Mouse (Mus musculus) heart, postnatal 14 days (tissue): ENCODE measurements around the gene Chd4. TPM values are rescaled to one million over a fixed set of nuclear protein-coding genes. Genes with fewer than 3 reads are reported as not detected.
"Not testable (repeated sequence)": the region's sequence is repeated elsewhere in the genome, so short reads cannot be mapped to it uniquely, and the experiment has no call there.

Experiments
- DNase-seq, 2 experiments: peaks; one replicate each; pipeline ENCODE4 v3.0.0; 2021 to 2022
- intact Hi-C: fragments of 180-260 bp; cut with DNase I; formaldehyde crosslinking; loops from one replicate; pipeline ENCODE4 v1.15.1; 2025
- total RNA-seq, 2 experiments: library from RNA; stranded (reverse); gene quantifications; 2 replicates each; pipeline ENCODE4 v1.2.3; 2021

The Chd4 gene
- total RNA-seq, 2 experiments from 2014 or later: 141 to 145 TPM

- intact Hi-C loops: no loop called here
Observed at GRCm38 (mm10) chr6:125154550-125154949, 58.8 kb downstream of the Chd4 start.

GRCm38 (mm10) chr6:125155262-125155661 is 59.5 kb downstream of the Chd4 start:
- no peak for DNase-seq
- intact Hi-C loops: no loop called here

More at GRCm38 (mm10) chr6:125154550-125154949, 58.8 kb downstream of the Chd4 start:
- no peak for DNase-seq

DNA sequence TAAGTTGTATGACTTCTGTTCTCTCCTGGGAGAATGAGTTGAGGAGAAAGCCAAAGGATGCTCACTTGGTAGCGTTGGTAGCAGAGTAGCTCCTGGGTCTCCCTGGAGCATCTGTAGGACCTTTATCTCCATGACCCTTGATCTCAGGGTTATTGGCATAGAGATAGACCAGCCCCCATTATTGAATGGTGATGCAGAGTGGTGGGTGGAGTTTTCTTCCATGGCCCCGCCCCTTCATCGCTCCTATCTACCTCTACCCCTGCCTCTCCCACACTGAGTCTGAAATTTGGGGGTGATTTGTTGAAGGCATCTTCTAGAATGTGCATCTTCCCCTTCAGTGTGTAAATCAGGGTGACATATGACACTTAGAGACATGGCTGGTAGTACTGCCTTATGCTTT is 60.7 kb downstream of the Chd4 start:
- intact Hi-C loops: no loop called here
- DNase-seq: no peak

GRCm38 (mm10) chr6:125156903-125157614 is 61.3 kb downstream of the Chd4 start:
- intact Hi-C loops: no loop called here
- DNase-seq: no peak

DNA sequence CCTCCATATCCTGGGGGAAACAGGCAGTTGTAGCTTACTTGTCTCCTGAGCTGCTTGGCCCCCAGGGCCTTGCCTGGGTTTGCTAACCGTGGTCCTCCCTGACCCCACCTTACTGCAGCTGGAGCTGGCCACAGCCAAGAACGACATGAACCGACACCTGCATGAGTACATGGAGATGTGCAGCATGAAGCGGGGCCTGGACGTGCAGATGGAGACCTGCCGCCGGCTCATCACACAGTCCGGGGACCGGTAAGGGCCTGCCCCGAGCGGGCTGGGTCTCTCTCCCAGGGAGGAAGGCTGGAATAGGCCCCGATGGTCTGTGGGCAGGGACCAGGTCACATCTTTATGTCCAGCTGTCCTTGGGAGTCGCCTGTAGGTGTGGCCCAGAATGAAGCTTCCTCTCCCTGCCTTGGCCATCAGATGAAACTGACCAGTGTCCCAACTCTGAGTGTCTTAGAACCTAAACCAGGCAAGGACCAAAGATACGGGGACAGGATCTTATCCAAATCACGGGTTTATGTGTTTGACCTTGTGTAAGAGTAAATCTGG is 63.2 kb downstream of the Chd4 start:
- intact Hi-C loops: no loop called here
- DNase-seq: no peak

- no peak for DNase-seq
- intact Hi-C loops: loop anchor here (1.0 kb wide), 1 partner anchor 8 kb away; no protein-coding TSS in a partner anchor
Observed at GRCm38 (mm10) chr6:125159773-125160557, 64.2 kb downstream of the Chd4 start.

GRCm38 (mm10) chr6:125160558-125160853 is 64.7 kb downstream of the Chd4 start:
- intact Hi-C loops: loop anchor here (1.0 kb wide), 1 partner anchor 8 kb away; no protein-coding TSS in a partner anchor
- DNase-seq: no peak

- DNase-seq: peak; percentile 77 to 81
- intact Hi-C loops: loop anchor here (1.0 kb wide), 1 partner anchor 9 kb away; no protein-coding TSS in a partner anchor
Observed at GRCm38 (mm10) chr6:125160854-125161760, 65.3 kb downstream of the Chd4 start.

- DNase-seq: peak; percentile 72 to 80
- intact Hi-C loops: loop anchor here (2.0 kb wide), 1 partner anchor 109 kb away; no protein-coding TSS in a partner anchor
Observed at GRCm38 (mm10) chr6:125161971-125162370, 66.2 kb downstream of the Chd4 start.

- not testable (repeated sequence) for DNase-seq
- intact Hi-C loops: loop anchor here (2.0 kb wide), 1 partner anchor 108 kb away; no protein-coding TSS in a partner anchor
Observed at GRCm38 (mm10) chr6:125162615-125163305, 67.0 kb downstream of the Chd4 start.

DNA sequence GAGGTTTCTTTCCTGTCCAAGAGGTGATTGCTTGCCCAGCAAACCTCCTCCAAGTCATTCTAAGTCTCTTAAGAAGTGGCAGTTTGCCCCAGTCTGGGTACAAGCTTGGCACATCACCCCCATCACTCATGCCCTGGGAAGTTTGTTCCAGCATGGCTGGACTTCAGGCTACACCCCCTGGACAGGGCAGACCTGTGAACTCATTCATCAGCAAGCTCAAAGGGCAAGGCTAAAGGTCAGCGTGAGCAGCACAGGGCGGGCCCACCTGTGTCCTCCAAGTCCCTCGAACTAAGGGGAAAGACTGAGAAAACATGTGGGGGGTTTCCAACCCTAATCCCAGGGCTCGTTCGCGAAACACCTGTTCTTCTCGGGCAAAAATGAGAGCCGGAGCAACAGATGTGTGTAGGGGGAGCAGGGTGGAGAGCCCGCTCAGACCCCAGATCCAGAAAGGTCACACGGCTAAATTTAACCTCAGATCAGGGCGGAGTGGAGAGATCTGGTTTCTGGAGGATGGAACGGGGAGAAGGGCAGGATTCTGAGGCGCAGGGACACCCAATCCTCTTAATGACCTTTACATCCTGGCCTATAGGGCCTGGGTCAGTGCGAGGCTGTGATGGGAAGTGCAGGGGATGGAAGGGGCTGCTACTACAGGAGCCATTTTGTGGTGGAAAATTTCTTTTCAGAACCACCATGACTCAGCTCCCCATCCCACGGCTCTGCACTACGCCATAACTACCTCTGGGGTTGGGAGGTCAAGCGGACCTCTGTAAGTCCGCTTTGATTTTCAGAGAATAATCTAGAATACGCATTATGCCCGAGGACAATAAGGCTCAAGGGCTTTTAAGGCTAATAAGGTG is 68.2 kb downstream of the Chd4 start:
- DNase-seq: no peak
- intact Hi-C loops: loop anchor here (2.0 kb wide), 1 partner anchor 107 kb away; no protein-coding TSS in a partner anchor

DNA sequence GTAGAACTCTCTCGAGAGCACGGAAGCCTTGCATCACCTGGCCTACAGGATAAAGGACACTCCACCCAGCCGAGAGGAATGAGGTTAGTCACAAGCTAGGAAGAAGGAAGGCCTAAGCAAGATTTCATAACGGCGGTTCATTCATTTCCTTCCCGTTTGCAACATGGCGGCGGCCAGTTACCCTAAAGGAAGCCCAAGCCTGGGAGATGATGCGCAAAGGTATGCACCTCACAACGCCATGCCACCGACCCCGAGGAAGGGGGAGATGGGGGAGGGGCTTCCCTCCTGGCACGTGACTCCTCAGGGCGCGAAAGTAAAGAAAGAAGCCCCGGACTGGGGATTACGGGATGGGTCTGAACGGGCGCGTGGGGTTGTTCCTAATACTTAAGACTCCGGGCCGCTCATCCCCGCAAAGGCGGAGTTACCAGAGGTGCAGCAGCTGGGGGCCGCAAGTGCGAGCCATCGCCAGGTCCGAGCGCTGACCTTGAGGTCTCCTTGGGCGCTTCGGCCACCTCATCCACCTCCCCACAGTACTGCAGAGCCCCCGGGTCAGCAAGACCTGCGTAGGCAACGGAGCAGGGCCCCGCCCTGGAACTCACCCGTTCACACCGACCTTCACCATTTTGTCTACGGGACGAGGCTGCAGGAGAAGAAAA is 69.0 kb downstream of the Chd4 start:
- peak; percentile 48 to 67 for DNase-seq
- intact Hi-C loops: no loop called here

DNA sequence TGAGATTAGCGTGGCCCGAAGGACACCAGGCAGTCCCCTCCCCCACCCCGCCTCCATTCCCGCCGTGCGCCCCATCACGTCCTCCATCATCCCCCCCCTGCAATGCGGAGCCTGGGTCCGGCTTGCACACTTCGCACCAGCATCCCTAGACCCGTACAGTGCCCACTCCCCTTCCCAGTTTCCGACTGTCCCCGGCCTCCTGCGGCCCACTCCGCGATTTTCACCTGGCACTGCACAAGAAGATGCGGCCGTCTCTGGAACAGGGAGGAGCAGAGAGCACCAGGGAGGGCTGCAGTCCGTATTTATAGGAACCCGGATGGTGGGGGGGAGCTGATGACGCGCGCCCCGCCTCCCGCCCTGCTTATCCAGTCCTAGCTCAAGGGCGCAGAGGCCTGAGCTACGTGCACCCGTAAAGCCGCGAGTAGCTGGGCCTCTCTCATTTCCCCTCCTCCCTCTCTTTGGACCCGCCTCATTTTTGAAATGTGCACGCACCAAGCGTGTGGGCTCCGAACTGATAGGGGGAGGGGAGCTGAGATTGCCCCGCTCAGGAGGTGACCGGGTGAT is 69.6 kb downstream of the Chd4 start:
- intact Hi-C loops: no loop called here
- DNase-seq: peak; percentile 95 to 97

DNA sequence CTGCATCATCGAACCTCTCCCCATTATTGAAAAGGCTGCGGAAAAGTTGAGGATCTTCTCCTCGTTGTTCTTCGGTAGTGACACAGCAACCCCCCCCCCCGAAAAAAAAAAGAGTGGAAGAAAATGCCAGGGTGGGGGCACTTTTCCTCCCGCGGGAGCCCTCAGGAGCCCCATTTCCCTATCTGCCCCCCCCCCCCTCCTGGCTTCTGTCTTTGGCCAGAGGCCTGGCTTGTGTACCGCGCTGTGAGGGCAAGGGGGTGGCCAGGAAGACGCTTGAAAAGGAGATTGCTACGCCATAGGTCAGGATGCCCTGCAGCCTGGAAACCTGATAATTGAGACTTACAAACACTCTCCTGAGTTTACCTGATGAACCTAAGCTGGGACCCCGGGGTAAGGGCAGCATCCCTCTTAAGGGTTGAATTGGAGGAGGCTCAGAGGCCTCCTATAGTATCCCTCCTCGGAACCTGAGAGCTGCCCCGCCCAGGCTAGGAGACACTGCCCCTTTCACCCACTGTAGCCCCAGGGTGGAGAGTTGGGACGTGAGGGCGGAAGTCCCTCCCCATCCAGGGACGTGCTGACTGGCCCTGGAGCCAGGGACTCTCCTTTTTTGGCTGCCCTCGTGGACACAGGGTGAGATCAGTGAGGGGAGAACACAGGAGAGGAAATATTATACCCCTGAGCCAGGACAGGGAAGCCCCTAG is 70.4 kb downstream of the Chd4 start, which contains the start of gene Gapdh:
Gapdh (minus strand) TSS at position 417 of the 701 bp plus-strand sequence.
- peak; percentile 86 to 91 for DNase-seq
- intact Hi-C loops: no loop called here

DNA sequence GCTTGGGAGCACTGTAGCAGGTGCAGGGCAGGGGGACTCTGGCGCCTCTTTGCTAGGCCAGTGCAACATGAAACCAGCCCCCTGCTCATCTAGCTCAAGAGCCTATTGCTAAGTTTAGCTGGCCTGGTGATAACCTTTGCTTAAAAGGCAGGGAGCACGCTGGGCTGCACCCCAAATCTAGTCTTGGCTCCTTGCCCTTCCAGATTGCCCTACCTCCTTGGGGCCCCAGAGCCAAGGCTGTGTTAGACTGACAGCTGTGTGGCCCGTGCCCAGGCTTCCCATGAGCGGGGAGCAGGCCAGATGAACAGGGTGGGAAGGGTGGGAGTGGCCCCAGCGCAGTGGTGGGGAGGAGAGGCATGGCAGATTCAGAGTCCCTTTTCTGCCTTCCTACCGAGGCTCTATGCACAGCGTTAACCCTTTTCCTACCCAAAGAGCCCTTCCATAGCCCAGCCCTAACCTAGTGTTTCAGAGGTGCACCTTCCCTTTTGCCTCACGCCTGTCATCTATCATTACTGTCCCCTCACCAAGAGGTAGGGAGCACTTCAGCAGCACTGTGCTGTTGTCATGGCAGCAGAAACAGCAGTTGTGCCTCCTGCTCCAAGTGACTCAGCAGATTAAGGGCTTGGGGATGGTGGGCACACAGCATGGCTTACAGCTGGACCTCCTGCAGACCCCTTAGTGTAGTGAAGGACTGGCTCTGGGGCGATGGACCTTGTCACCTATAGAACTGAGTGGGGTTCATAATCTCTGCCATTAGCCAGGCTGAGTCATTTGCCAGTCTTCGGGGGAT is 71.3 kb downstream of the Chd4 start:
- intact Hi-C loops: no loop called here
- peak; percentile 64 to 78 for DNase-seq

GRCm38 (mm10) chr6:125168086-125168485 is 72.3 kb downstream of the Chd4 start:
- DNase-seq: no peak
- intact Hi-C loops: no loop called here
